Mouse (Mus musculus): Measurements from ENCODE around the gene Zfp764. TPM values are rescaled to one million over a fixed set of nuclear protein-coding genes. Genes with fewer than 3 reads are reported as not detected.
"Not testable (repeated sequence)": the region's sequence is repeated elsewhere in the genome, so short reads cannot be mapped to it uniquely, and the experiment has no call there.

Zfp764 gene
- total RNA-seq, 2 experiments from 2014 or later: 4.4 to 4.5 TPM

- Histone ChIP-seq H3K27ac (no peak overlapping the region), H3K4me3 (no peak overlapping the region)
- no peak for DNase-seq (ENCODE audit: low spot score in 2 of 2)
- no peak for TF ChIP-seq CTCF (conservative IDR thresholded peaks at IDR 0.05)
Measured at GRCm38 (mm10) chr7:127378310-127378921, 28.2 kb downstream of the Zfp764 start.

- peak; percentile 76 for TF ChIP-seq CTCF (conservative IDR thresholded peaks at IDR 0.05)
- peak within 1 kb of the TSS; percentile 88 for H3K27ac ChIP-seq
- H3K4me3 ChIP-seq: peak within 1 kb of the TSS; percentile 85
- peak; percentile 92 for DNase-seq (ENCODE audit: low spot score in 2 of 2)
Measured at GRCm38 (mm10) chr7:127375271-127376245, 31.1 kb downstream of the Zfp764 start, which contains the start of gene Zfp747. Gene Zfp747 (minus strand): TSS chr7:127376050.

DNA sequence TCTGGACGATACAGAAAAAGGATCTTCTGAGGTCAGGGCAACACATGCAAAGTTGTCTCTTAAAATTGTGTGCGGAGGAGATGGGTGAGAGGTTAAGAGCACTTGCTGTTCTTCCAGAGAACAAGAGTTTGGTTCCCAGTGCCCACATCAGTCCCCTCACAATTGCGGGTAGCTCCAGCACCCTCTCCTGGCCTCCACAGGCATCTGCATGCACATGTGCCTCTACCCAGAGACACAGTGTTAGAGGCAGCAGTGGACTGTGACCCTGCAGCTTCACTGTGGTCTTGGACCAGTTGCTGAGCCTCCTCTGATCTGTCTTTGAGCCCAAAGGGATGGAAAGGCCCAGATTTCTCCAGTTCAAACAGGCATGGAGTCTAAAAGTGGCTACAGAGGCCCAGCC is 34.8 kb downstream of the Zfp764 start:
- not testable (repeated sequence) for H3K4me3 ChIP-seq; DNase-seq (ENCODE audit: low spot score in 2 of 2); H3K27ac ChIP-seq
- TF ChIP-seq CTCF (conservative IDR thresholded peaks at IDR 0.05): peak; percentile 36

DNA sequence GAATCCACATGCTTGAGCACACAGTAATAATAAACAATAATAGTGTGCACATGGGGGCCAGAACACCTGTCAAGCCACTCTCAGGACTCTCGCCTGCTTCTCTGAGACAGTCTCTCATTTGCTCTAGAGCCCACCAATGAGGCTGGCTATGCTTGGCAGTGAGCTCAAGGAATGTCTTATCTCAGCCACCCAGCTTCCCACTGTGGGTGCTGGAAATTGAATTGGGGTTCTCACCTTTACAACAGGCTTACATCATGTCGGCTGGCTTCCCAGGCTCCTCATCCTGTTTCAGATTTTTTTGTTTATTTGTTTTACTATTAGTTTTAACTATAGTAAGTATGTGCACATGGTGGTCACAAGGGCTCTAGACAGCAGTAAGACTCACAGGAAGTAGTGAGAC is 35.4 kb downstream of the Zfp764 start:
- TF ChIP-seq CTCF (conservative IDR thresholded peaks at IDR 0.05): no peak
- Histone ChIP-seq H3K4me3 (no peak overlapping the region), H3K27ac (no peak overlapping the region)
- no peak for DNase-seq (ENCODE audit: low spot score in 2 of 2)

- TF ChIP-seq CTCF (conservative IDR thresholded peaks at IDR 0.05): no peak
- H3K4me3 ChIP-seq: no peak overlapping the region
- no peak overlapping the region for H3K27ac ChIP-seq
- DNase-seq (ENCODE audit: low spot score in 2 of 2): no peak
Measured at GRCm38 (mm10) chr7:127366249-127366648, 40.4 kb downstream of the Zfp764 start.

DNA sequence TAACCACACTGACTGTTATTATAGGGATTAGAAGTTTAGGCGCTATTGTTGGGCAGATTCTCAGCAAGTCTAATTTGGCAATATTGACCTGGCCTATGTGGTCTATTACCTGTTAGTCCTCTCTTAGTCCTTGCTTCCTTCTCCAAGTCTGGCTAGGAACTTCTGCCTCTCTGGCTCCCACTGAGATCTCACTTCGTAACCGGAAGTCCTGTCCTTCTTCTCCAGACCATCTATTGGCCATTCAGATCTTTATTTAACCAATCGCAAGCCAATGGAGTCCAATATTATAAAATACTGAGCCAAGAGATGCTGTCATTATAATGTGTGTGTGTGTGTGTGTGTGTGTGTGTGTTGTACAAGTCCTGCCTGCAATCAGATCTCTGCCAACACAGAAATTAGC is 42.5 kb downstream of the Zfp764 start:
- Histone ChIP-seq H3K27ac (peak overlapping the region; percentile 68; the same call in 1 of the 2 replicates), H3K4me3 (peak overlapping the region; percentile 52)
- no peak for TF ChIP-seq CTCF (conservative IDR thresholded peaks at IDR 0.05)
- no peak for DNase-seq (ENCODE audit: low spot score in 2 of 2)

DNA sequence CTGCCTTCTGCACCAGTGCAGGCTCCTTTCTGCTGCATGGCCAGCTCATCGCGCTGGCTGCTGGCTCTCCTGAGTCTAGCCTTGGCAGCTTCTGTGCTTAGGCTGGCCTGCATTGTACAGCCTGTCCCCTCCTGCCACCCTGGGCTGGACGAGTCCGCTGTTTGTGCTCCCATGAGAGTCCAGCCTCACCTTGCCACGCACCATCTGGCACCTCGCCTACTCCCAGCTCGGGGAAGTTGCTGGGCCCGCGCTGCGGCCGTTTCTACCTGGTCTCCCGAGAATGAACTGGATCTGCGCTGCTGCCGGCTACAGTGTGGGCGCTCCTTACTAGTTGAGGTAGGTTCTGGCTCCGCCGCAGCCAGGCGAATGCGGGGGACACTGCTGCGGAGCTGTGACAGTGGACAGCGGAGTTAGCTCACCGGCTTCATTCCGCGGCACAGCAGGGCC is 43.1 kb downstream of the Zfp764 start:
- TF ChIP-seq CTCF (conservative IDR thresholded peaks at IDR 0.05): no peak
- H3K4me3 ChIP-seq: peak overlapping the region; percentile 52
- peak overlapping the region; percentile 68 for H3K27ac ChIP-seq
- no peak for DNase-seq (ENCODE audit: low spot score in 2 of 2)

DNA sequence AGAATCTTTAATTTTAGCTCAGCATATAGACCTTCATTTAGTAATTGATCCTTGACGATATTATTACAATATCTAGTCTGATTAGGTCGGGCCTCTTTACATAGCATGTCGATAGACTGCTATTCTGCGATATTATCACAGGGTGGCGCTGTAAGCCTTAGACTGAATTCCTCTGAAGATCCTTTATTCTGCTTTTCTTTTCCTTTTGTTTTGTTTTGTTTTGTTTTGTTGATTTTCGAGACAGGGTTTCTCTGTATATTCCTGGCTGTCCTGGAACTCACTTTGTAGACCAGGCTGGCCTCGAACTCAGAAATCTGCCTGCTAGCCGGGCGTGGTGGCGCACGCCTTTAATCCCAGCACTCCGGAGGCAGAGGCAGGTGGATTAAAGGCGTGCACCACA is 44.2 kb downstream of the Zfp764 start:
- TF ChIP-seq CTCF (conservative IDR thresholded peaks at IDR 0.05): peak; percentile 96
- H3K27ac ChIP-seq; DNase-seq (ENCODE audit: low spot score in 2 of 2): not testable (repeated sequence)
- peak overlapping the region; percentile 34; the same call in 1 of the 2 replicates for H3K4me3 ChIP-seq

DNA sequence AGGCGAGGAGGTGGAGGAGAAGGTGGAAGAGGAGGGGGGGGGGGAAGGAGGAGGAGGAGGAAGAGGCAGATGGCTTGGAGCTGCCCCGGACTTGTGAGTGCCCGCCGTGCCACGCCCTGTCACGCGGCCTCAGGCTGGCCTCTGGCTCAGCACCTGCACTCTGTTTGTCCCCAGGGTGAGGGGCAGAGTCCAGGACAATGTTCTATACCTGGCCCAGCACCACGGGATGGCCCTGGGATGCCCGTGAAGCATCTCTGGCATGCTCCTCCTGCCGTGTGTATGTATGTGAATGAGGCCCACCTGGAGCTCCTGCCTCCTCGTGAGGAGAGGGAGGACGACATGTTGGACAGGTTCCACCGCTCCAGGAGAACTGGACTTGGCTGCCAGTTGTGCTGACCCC is 45.2 kb downstream of the Zfp764 start:
- TF ChIP-seq CTCF (conservative IDR thresholded peaks at IDR 0.05): no peak
- Histone ChIP-seq H3K27ac (no peak overlapping the region), H3K4me3 (no peak overlapping the region)
- no peak for DNase-seq (ENCODE audit: low spot score in 2 of 2)

DNA sequence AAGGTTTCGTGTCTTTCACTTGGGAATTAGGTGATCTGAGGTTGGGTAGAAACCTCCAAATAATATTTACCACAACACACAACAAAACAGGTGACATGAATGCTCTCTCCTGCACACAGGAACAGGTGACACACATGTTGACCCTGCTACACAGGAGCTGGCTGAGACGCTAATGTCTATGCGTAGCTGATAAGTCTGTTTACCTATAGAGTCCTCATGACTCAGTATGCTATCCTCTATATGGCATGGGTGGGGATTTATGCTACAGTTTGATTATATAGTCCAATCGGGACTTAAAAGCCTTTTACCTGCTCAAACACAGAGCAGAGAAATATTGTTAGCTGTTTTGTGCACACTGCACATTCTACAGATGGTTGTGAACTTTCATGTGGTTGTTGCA is 46.4 kb downstream of the Zfp764 start:
- Histone ChIP-seq H3K27ac (no peak overlapping the region), H3K4me3 (no peak overlapping the region)
- no peak for TF ChIP-seq CTCF (conservative IDR thresholded peaks at IDR 0.05)
- DNase-seq (ENCODE audit: low spot score in 2 of 2): no peak

DNA sequence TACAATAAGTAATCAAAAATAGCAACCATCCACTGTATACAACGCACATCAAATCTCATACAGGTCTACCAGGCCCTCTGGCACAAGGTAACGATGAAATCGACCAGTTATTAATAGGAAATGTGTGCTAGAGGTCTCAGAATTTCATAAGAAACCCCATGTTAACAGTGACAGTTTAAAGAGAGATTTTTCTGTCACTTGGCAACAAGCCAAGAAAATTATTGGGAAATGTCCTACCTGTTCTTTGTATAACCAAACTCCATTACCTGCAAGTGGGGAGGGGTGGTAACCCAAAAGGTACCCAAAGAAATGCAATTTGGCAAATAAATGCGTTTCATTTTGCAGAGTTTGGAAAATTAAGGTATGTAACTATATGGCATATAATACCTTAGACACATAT is 48.1 kb downstream of the Zfp764 start:
- no peak for DNase-seq (ENCODE audit: low spot score in 2 of 2)
- no peak overlapping the region for H3K27ac ChIP-seq
- TF ChIP-seq CTCF (conservative IDR thresholded peaks at IDR 0.05): no peak
- H3K4me3 ChIP-seq: no peak overlapping the region

- no peak for TF ChIP-seq CTCF (conservative IDR thresholded peaks at IDR 0.05)
- Histone ChIP-seq H3K4me3 (no peak overlapping the region), H3K27ac (no peak overlapping the region)
- DNase-seq (ENCODE audit: low spot score in 2 of 2): no peak
Measured at GRCm38 (mm10) chr7:127357871-127358270, 48.8 kb downstream of the Zfp764 start.

GRCm38 (mm10) chr7:127355796-127356195 is 50.8 kb downstream of the Zfp764 start:
- Histone ChIP-seq H3K4me3 (no peak overlapping the region), H3K27ac (no peak overlapping the region)
- DNase-seq (ENCODE audit: low spot score in 2 of 2): no peak
- TF ChIP-seq CTCF (conservative IDR thresholded peaks at IDR 0.05): no peak

Other genes with a start within 250 kb of the Zfp764 start
- 10 to 100 TPM; 88.4 to 97.0 TPM for gene Cd2bp2, start 210.8 kb downstream of the Zfp764 start, total RNA-seq (2021)
- gene Tbc1d10b, start 198.4 kb downstream of the Zfp764 start, total RNA-seq (2021): 100 to 1,000 TPM; 102 to 120 TPM
- gene Mylpf, start 197.9 kb downstream of the Zfp764 start, total RNA-seq (2021): 1 to 10 TPM; 1.3 to 1.9 TPM
- gene Zfp553, start 173.8 kb downstream of the Zfp764 start, total RNA-seq (2021): 10 to 100 TPM; 18.6 to 21.7 TPM
- 1 to 10 TPM; 5.0 to 6.3 TPM for gene Sept1, start 173.7 kb downstream of the Zfp764 start, total RNA-seq (2021)
- gene Zfp771, start 162.5 kb downstream of the Zfp764 start, total RNA-seq (2021): 10 to 100 TPM; 68.3 to 69.2 TPM
- gene Dctpp1, start 146.1 kb downstream of the Zfp764 start, total RNA-seq (2021): 10 to 100 TPM; 18.3 to 23.8 TPM
- 10 to 100 TPM; 40.0 to 46.7 TPM for gene Sephs2, start 132.8 kb downstream of the Zfp764 start, total RNA-seq (2021)
- gene Itgal, start 110.6 kb downstream of the Zfp764 start, total RNA-seq (2021): under 1 TPM; 0.20 to 0.36 TPM
- gene Zfp768, start 61.2 kb downstream of the Zfp764 start, total RNA-seq (2021): 10 to 100 TPM; 11.4 to 11.8 TPM
- 1 to 10 TPM; 6.7 to 6.9 TPM for gene Zfp747, start 30.8 kb downstream of the Zfp764 start, total RNA-seq (2021)
- gene 9130019O22Rik, start 19.7 kb downstream of the Zfp764 start, total RNA-seq (2021): 1 to 10 TPM; 3.1 to 4.2 TPM
- gene E430018J23Rik, start 13.2 kb downstream of the Zfp764 start, total RNA-seq (2021): 1 to 10 TPM; 7.5 to 8.0 TPM
- gene Zfp688, start 15.2 kb upstream of the Zfp764 start, total RNA-seq (2021): 10 to 100 TPM; 12.2 to 17.3 TPM
- gene Zfp689, start 42.3 kb upstream of the Zfp764 start, total RNA-seq (2021): 1 to 10 TPM; 5.0 to 7.6 TPM
- 10 to 100 TPM; 29.2 to 35.3 TPM for gene Prr14, start 52.8 kb upstream of the Zfp764 start, total RNA-seq (2021)
- gene Fbrs, start 72.4 kb upstream of the Zfp764 start, total RNA-seq (2021): 10 to 100 TPM; 60.3 to 72.5 TPM
- gene Srcap, start 105.2 kb upstream of the Zfp764 start, total RNA-seq (2021): 100 to 1,000 TPM; 118 to 127 TPM
- 10 to 100 TPM in 1 of 2 experiments, 1 to 10 TPM in 1; 9.0 to 12.0 TPM for gene Gm42715, start 112.8 kb upstream of the Zfp764 start, total RNA-seq (2021)
- not detected for gene Tmem265, start 154.6 kb upstream of the Zfp764 start, total RNA-seq (2021)
- gene Phkg2, start 166.5 kb upstream of the Zfp764 start, total RNA-seq (2021): 10 to 100 TPM; 80.4 to 84.2 TPM
- gene Ccdc189, start 181.8 kb upstream of the Zfp764 start, total RNA-seq (2021): 10 to 100 TPM; 11.5 to 12.9 TPM
- gene Rnf40, start 181.9 kb upstream of the Zfp764 start, total RNA-seq (2021): 10 to 100 TPM; 69.5 to 72.8 TPM
- gene Zfp629, start 209.0 kb upstream of the Zfp764 start, total RNA-seq (2021): 10 to 100 TPM; 21.8 to 22.5 TPM